Mouse (Mus musculus) kidney, postnatal 0 days (tissue): ENCODE results near the gene Arap2. TPM values are rescaled to one million over a fixed set of nuclear protein-coding genes. Genes with fewer than 3 reads are reported as not detected.

Experiments
- ATAC-seq: fragments of 200-750 bp; cut with Nextera tagmentation; replicated peaks from 2 replicates; pipeline ENCODE4 v1.8.0; 2017; ENCODE audit warnings: low read depth, moderate number of reproducible peaks, moderate TSS enrichment, moderate library complexity; ENCODE audit not compliant: low FRiP score
- DNase-seq: peaks from one replicate; pipeline ENCODE4 v3.0.0-alpha.2; 2016; ENCODE audit warnings: low spot score
- H3K27ac ChIP-seq: fragments of 300-500 bp; sonication (generic); 2 replicates; pipeline ENCODE4 v1.5.1; 2014; ENCODE audit warnings: mild to moderate bottlenecking
- H3K27me3 ChIP-seq: fragments of 300-500 bp; sonication (generic); 2 replicates; pipeline ENCODE4 v1.6.1; 2014; ENCODE audit warnings: low read length, mixed read lengths; ENCODE audit not compliant: insufficient read depth
- H3K36me3 ChIP-seq: fragments of 300-500 bp; sonication (generic); 2 replicates; pipeline ENCODE4 v1.6.1; 2014; ENCODE audit warnings: low read length, mixed read lengths; ENCODE audit not compliant: insufficient read depth
- H3K4me1 ChIP-seq: fragments of 300-500 bp; sonication (generic); replicated peaks from 2 replicates; pipeline ENCODE4 v1.6.1; 2014; ENCODE audit warnings: antibody characterized with exemption, low read length, mixed read lengths; ENCODE audit not compliant: insufficient read depth
- H3K4me2 ChIP-seq: fragments of 300-500 bp; sonication (generic); 2 replicates; pipeline ENCODE4 v1.6.1; 2014; ENCODE audit warnings: mild to moderate bottlenecking, low read length, moderate library complexity, mixed read lengths
- H3K4me3 ChIP-seq: fragments of 300-500 bp; sonication (generic); replicated peaks from 2 replicates; pipeline ENCODE4 v1.5.1; 2014; ENCODE audit warnings: low read depth, low read length
- H3K9ac ChIP-seq: fragments of 300-500 bp; sonication (generic); 2 replicates; pipeline ENCODE4 v1.6.1; 2014; ENCODE audit warnings: low read depth, low read length
- H3K9me3 ChIP-seq: fragments of 300-500 bp; sonication (generic); replicated peaks from 2 replicates; pipeline ENCODE4 v1.6.1; 2016; ENCODE audit warnings: low read length, inconsistent platforms, mixed read lengths
- CTCF ChIP-seq: IDR thresholded peaks from 2 replicates; pipeline ENCODE4 v1.5.1; 2016; ENCODE audit warnings: antibody characterized with exemption, low read depth, mild to moderate bottlenecking, moderate library complexity
- WGBS: fragments of 180-500 bp; shearing (Covaris S2); extraction: QIAGEN DNeasy Blood & Tissue Kit; methylation state at CpG from one replicate; pipeline ENCODE4 v1.1.7; 2014; 5-methylcytosine and 5-hydroxymethylcytosine counted together
- polyA plus RNA-seq: library from polyadenylated mRNA; unstranded; fragments of >200 nt; fragmentation: Nextera tagmentation; extraction: Ambion mirVana; gene quantifications from 2 replicates; pipeline ENCODE4 v1.2.1, GENCODE M21; 2015

Arap2 gene
- polyA plus RNA-seq, 1 experiment from 2014 or later = 9.5 TPM

- no peaks in the 10 kb centered on the region for H3K27me3 ChIP-seq
- H3K27ac ChIP-seq = no peak overlapping the region
- DNase-seq = no peak
- no peak for ATAC-seq
- H3K9me3 ChIP-seq = no peaks in the 10 kb centered on the region
- H3K4me3 ChIP-seq = no peak overlapping the region
- no peak for TF ChIP-seq CTCF
- no peak overlapping the region for H3K9ac ChIP-seq
- H3K4me1 ChIP-seq = no peaks in the 10 kb centered on the region
- WGBS = 80% methylated on average over 3 of the region's 3 CpGs
- H3K36me3 ChIP-seq = no peaks in the 10 kb centered on the region
- H3K4me2 ChIP-seq = no peak overlapping the region
These were observed 20.9 kb upstream of the Arap2 start for GRCm38 (mm10) chr5:62786809-62787208.

- WGBS = 61% methylated on average over 5 of the region's 5 CpGs
- DNase-seq = no peak
These were observed 12.7 kb upstream of the Arap2 start for GRCm38 (mm10) chr5:62778682-62779081.

GRCm38 (mm10) chr5:62777804-62778203 is 11.8 kb upstream of the Arap2 start:
- no peaks in the 10 kb centered on the region for H3K4me1 ChIP-seq
- H3K9ac ChIP-seq = no peak overlapping the region
- no peak overlapping the region for H3K4me2 ChIP-seq
- no peak overlapping the region for H3K4me3 ChIP-seq
- WGBS = 56% methylated on average over 8 of the region's 8 CpGs
- H3K9me3 ChIP-seq = no peaks in the 10 kb centered on the region
- no peak overlapping the region for H3K27ac ChIP-seq
- no peaks in the 10 kb centered on the region for H3K27me3 ChIP-seq
- TF ChIP-seq CTCF = no peak
- ATAC-seq = no peak
- DNase-seq = no peak
- no peaks in the 10 kb centered on the region for H3K36me3 ChIP-seq

More at GRCm38 (mm10) chr5:62778682-62779081, 12.7 kb upstream of the Arap2 start:
- no peaks in the 10 kb centered on the region for H3K9me3 ChIP-seq
- ATAC-seq = no peak
- H3K4me1 ChIP-seq = no peaks in the 10 kb centered on the region
- H3K9ac ChIP-seq = no peak overlapping the region
- no peak overlapping the region for H3K4me3 ChIP-seq
- H3K27ac ChIP-seq = no peak overlapping the region
- TF ChIP-seq CTCF = no peak
- H3K4me2 ChIP-seq = no peak overlapping the region
- no peaks in the 10 kb centered on the region for H3K36me3 ChIP-seq
- no peaks in the 10 kb centered on the region for H3K27me3 ChIP-seq

- no peaks in the 10 kb centered on the region for H3K27me3 ChIP-seq
- WGBS = 82% methylated on average over 11 of the region's 11 CpGs
- no peaks in the 10 kb centered on the region for H3K4me1 ChIP-seq
- H3K27ac ChIP-seq = no peak overlapping the region
- no peak for TF ChIP-seq CTCF
- ATAC-seq = no peak
- no peak overlapping the region for H3K4me2 ChIP-seq
- no peaks in the 10 kb centered on the region for H3K36me3 ChIP-seq
- H3K9me3 ChIP-seq = no peaks in the 10 kb centered on the region
- H3K9ac ChIP-seq = no peak overlapping the region
- no peak overlapping the region for H3K4me3 ChIP-seq
- no peak for DNase-seq
These were observed 6.0 kb upstream of the Arap2 start for GRCm38 (mm10) chr5:62771775-62772599.

GRCm38 (mm10) chr5:62765459-62765783 is 538 bp downstream of the Arap2 start:
- no peak for DNase-seq
- 15% methylated on average over 5 of the region's 5 CpGs for WGBS
- no peak for ATAC-seq

GRCm38 (mm10) chr5:62764161-62764560 is 1.8 kb downstream of the Arap2 start:
- H3K9ac ChIP-seq = no peak overlapping the region
- H3K4me2 ChIP-seq = peak overlapping the region; percentile 13; the same call in 1 of the 2 replicates
- DNase-seq (no peak), ATAC-seq (no peak)
- no peaks in the 10 kb centered on the region for H3K36me3 ChIP-seq
- TF ChIP-seq CTCF = no peak
- no peak overlapping the region for H3K4me3 ChIP-seq
- H3K27ac ChIP-seq = no peak overlapping the region
- H3K9me3 ChIP-seq = no peaks in the 10 kb centered on the region
- WGBS = 56% methylated on average over 5 of the region's 5 CpGs
- H3K4me1 ChIP-seq = no peaks in the 10 kb centered on the region
- H3K27me3 ChIP-seq = no peaks in the 10 kb centered on the region

More at GRCm38 (mm10) chr5:62765459-62765783, 538 bp downstream of the Arap2 start:
- TF ChIP-seq CTCF = no peak
- Histone ChIP-seq H3K27ac (no peak overlapping the region), H3K4me2 (peak overlapping the region; percentile 85), H3K9ac (peak overlapping the region; percentile 63), H3K4me3 (peak overlapping the region; percentile 62), H3K9me3 (no peaks in the 10 kb centered on the region), H3K36me3 (no peaks in the 10 kb centered on the region), H3K27me3 (no peaks in the 10 kb centered on the region), H3K4me1 (no peaks in the 10 kb centered on the region)
